Mouse (Mus musculus): ENCODE data around the gene Nhsl2. TPM values are rescaled to one million over a fixed set of nuclear protein-coding genes. Genes with fewer than 3 reads are reported as not detected.

The Nhsl2 gene
- polyA plus RNA-seq, 1 experiment from 2014 or later = 14.8 TPM

DNA sequence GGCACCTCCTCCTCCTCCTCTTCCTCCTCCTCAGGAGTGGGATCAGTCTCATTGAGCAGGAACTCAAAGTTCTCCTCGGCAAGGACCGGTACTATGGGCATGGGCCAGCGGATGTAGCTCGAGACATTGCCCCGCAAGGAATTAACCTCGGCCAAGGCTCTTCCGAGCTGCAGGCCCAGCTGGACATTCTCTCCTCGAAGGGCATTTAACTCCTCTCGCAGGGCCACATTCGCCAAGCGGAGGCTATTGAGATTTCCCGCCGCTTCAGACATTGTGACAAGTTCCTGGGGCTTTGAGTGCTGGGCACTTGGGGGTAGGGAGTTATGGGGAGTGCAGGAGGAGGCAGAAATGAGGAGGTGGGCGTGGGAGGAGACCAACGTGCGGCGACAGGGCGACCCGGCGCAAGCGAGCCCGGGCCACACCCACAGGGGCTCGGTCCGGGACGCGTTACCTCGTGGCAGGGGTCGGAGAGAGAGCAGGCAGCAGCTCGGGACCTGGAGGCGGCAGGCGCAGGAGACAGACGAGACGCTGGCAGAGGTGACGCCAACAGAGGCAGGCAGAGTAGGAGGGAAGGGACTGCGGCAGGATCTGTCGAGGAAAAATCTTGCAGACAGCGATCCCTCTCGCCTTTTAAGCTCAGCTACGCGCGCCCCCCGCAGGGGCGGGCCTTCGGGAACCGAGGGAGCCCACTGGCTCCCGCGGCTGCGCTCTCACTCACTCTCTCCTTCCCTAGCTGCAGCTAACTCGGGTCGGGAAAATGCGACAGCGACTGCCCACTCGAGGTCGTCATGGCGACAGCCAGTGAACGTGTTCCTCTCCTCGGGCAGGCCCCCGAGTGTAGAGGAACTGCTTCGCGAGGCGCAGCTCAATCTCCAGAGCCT is 221.6 kb downstream of the Nhsl2 start, which contains the start of gene Rtl5:
Gene Rtl5, minus strand, starts transcription at position 714 of the 881 bp plus-strand sequence.
- Histone ChIP-seq H3K9ac (replicated peaks; ENCODE audit: low read length) (peak within 1 kb of the TSS; percentile 62), H3K9me3 (replicated peaks; ENCODE audit: control insufficient read depth, low read length) (no peaks in the 10 kb centered on the region), H3K4me2 (ENCODE audit: low read depth, low read length) (peak within 1 kb of the TSS; percentile 67), H3K36me3 (replicated peaks; ENCODE audit: control insufficient read depth, insufficient read depth, low read depth, low read length) (no peaks in the 10 kb centered on the region), H3K4me3 (ENCODE audit: low read depth, low read length) (peak within 1 kb of the TSS; percentile 44), H3K27me3 (ENCODE audit: control insufficient read depth, insufficient read depth, low read length) (no peaks in the 10 kb centered on the region), H3K4me1 (ENCODE audit: control insufficient read depth, insufficient read depth, low read length) (no peaks in the 10 kb centered on the region), H3K27ac (replicated peaks; ENCODE audit: low read depth, low read length) (peak within 1 kb of the TSS; percentile 44; the same call in 1 of the 2 replicates)
- WGBS = 17% methylated on average over 60 of the region's 61 CpGs
- DNase-seq (ENCODE audit: low spot score) = peak; percentile 88
- peak; percentile 84 for ATAC-seq (replicated peaks; ENCODE audit: insufficient number of reproducible peaks, low FRiP score, low TSS enrichment, low read depth)

- Histone ChIP-seq H3K4me3 (ENCODE audit: low read depth, low read length) (peak overlapping the region; percentile 44; the same call in 1 of the 2 replicates), H3K9me3 (replicated peaks; ENCODE audit: control insufficient read depth, low read length) (no peaks in the 10 kb centered on the region), H3K36me3 (replicated peaks; ENCODE audit: control insufficient read depth, insufficient read depth, low read depth, low read length) (no peaks in the 10 kb centered on the region), H3K27ac (replicated peaks; ENCODE audit: low read depth, low read length) (0 out of 2 replicates have a peak overlapping the region, but pooled peaks have one; percentile 44), H3K27me3 (ENCODE audit: control insufficient read depth, insufficient read depth, low read length) (no peaks in the 10 kb centered on the region), H3K9ac (replicated peaks; ENCODE audit: low read length) (no peak overlapping the region; the same call in 1 of the 2 replicates), H3K4me1 (ENCODE audit: control insufficient read depth, insufficient read depth, low read length) (no peaks in the 10 kb centered on the region), H3K4me2 (ENCODE audit: low read depth, low read length) (peak overlapping the region; percentile 67)
- 0 out of 2 replicates have a peak, but pooled peaks have one; percentile 6 for ATAC-seq (replicated peaks; ENCODE audit: insufficient number of reproducible peaks, low FRiP score, low TSS enrichment, low read depth)
- 33% methylated on average over 2 of the region's 2 CpGs for WGBS
- DNase-seq (ENCODE audit: low spot score) = no peak
Observed at GRCm38 (mm10) chrX:102071517-102071916, 222.3 kb downstream of the Nhsl2 start.

GRCm38 (mm10) chrX:102073605-102074325 is 224.6 kb downstream of the Nhsl2 start:
- Histone ChIP-seq H3K4me1 (ENCODE audit: control insufficient read depth, insufficient read depth, low read length) (no peaks in the 10 kb centered on the region), H3K9me3 (replicated peaks; ENCODE audit: control insufficient read depth, low read length) (no peaks in the 10 kb centered on the region), H3K9ac (replicated peaks; ENCODE audit: low read length) (no peak overlapping the region), H3K27me3 (ENCODE audit: control insufficient read depth, insufficient read depth, low read length) (no peaks in the 10 kb centered on the region), H3K4me2 (ENCODE audit: low read depth, low read length) (no peak overlapping the region), H3K4me3 (ENCODE audit: low read depth, low read length) (no peak overlapping the region), H3K36me3 (replicated peaks; ENCODE audit: control insufficient read depth, insufficient read depth, low read depth, low read length) (no peaks in the 10 kb centered on the region), H3K27ac (replicated peaks; ENCODE audit: low read depth, low read length) (no peak overlapping the region)
- DNase-seq (ENCODE audit: low spot score) (no peak), ATAC-seq (replicated peaks; ENCODE audit: insufficient number of reproducible peaks, low FRiP score, low TSS enrichment, low read depth) (no peak)
- 81% methylated on average over 14 of the region's 14 CpGs for WGBS

DNA sequence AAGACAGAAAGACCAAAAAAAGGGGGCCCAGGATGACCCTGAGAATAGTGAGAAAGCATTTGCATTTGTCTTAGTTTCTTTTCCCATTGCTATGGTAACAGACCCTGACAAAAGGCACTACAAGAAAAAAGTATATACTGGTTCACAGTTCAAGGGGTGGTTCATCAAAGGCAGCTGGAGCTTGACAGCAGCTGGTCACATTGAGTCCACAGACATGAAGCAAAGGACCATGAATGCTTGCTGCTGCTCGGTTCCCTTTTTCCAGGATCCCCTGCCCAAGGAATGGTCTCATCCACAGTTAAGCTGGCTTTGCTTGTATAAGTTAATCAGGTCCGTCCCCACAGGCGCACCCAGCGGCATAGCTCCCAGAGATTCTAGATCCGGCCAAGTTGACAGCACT is 225.2 kb downstream of the Nhsl2 start:
- Histone ChIP-seq H3K27ac (replicated peaks; ENCODE audit: low read depth, low read length) (no peak overlapping the region), H3K9me3 (replicated peaks; ENCODE audit: control insufficient read depth, low read length) (no peaks in the 10 kb centered on the region), H3K4me1 (ENCODE audit: control insufficient read depth, insufficient read depth, low read length) (no peaks in the 10 kb centered on the region), H3K9ac (replicated peaks; ENCODE audit: low read length) (no peak overlapping the region), H3K4me3 (ENCODE audit: low read depth, low read length) (no peak overlapping the region), H3K4me2 (ENCODE audit: low read depth, low read length) (no peak overlapping the region), H3K36me3 (replicated peaks; ENCODE audit: control insufficient read depth, insufficient read depth, low read depth, low read length) (no peaks in the 10 kb centered on the region), H3K27me3 (ENCODE audit: control insufficient read depth, insufficient read depth, low read length) (no peaks in the 10 kb centered on the region)
- DNase-seq (ENCODE audit: low spot score) (no peak), ATAC-seq (replicated peaks; ENCODE audit: insufficient number of reproducible peaks, low FRiP score, low TSS enrichment, low read depth) (no peak)
- 74% methylated on average over 5 of the region's 5 CpGs for WGBS

GRCm38 (mm10) chrX:102075158-102075557 is 226.0 kb downstream of the Nhsl2 start:
- Histone ChIP-seq H3K27ac (replicated peaks; ENCODE audit: low read depth, low read length) (no peak overlapping the region), H3K4me1 (ENCODE audit: control insufficient read depth, insufficient read depth, low read length) (no peaks in the 10 kb centered on the region), H3K4me3 (ENCODE audit: low read depth, low read length) (no peak overlapping the region), H3K36me3 (replicated peaks; ENCODE audit: control insufficient read depth, insufficient read depth, low read depth, low read length) (no peaks in the 10 kb centered on the region), H3K4me2 (ENCODE audit: low read depth, low read length) (no peak overlapping the region), H3K27me3 (ENCODE audit: control insufficient read depth, insufficient read depth, low read length) (no peaks in the 10 kb centered on the region), H3K9me3 (replicated peaks; ENCODE audit: control insufficient read depth, low read length) (no peaks in the 10 kb centered on the region), H3K9ac (replicated peaks; ENCODE audit: low read length) (no peak overlapping the region)
- 79% methylated on average over 4 of the region's 4 CpGs for WGBS
- DNase-seq (ENCODE audit: low spot score) (no peak), ATAC-seq (replicated peaks; ENCODE audit: insufficient number of reproducible peaks, low FRiP score, low TSS enrichment, low read depth) (no peak)

DNA sequence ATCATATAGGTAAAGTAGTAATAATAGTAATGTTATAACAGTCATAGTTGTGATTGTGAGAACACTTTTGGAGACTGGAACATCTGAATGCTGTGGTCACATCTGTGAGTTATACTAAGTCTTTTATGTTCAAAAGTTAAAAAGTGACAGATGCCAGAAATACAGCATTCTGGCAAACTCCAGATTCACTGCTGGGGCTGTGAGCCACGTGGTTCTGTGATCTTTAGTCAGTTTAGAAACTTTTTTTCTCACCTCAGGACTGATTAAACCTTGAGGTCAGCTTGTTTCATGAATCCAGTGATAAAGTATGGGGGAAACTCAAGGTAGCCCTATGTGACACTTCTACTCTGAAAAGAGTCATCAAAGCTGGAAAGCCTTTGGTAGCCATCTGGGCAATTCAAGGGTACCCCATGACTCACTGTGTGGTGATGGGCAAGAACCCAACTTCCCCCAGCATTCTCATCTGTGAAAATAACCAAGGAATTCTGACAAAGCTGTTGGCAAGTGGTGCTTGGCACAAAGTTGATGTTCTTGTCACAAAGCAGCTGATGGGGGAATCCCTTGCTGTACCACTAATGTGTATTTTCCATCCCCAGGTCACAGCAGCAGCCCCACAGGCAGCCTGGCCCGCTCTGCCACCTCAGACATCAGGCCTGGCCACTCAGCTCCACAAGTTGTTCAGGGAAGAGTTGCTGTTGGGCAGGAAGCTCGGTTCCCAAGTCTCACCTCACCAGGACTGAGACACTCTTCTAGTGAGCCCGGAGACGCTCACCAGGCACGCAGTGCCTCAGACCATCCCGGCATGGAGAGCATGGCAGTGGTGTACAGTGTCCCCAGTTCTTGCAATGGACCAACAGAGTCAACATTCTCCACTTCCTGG is 227.9 kb downstream of the Nhsl2 start:
- no peak for ATAC-seq (replicated peaks; ENCODE audit: insufficient number of reproducible peaks, low FRiP score, low TSS enrichment, low read depth)
- no peak overlapping the region for H3K4me2 ChIP-seq (ENCODE audit: low read depth, low read length)
- no peak for DNase-seq (ENCODE audit: low spot score)
- H3K36me3 ChIP-seq (replicated peaks; ENCODE audit: control insufficient read depth, insufficient read depth, low read depth, low read length) = no peaks in the 10 kb centered on the region
- WGBS = 86% methylated on average over 7 of the region's 7 CpGs
- H3K4me1 ChIP-seq (ENCODE audit: control insufficient read depth, insufficient read depth, low read length) = no peaks in the 10 kb centered on the region
- no peak overlapping the region for H3K9ac ChIP-seq (replicated peaks; ENCODE audit: low read length)
- no peak overlapping the region for H3K4me3 ChIP-seq (ENCODE audit: low read depth, low read length)
- H3K27me3 ChIP-seq (ENCODE audit: control insufficient read depth, insufficient read depth, low read length) = no peaks in the 10 kb centered on the region
- H3K27ac ChIP-seq (replicated peaks; ENCODE audit: low read depth, low read length) = no peak overlapping the region
- H3K9me3 ChIP-seq (replicated peaks; ENCODE audit: control insufficient read depth, low read length) = no peaks in the 10 kb centered on the region

- DNase-seq (ENCODE audit: low spot score) (no peak), ATAC-seq (replicated peaks; ENCODE audit: insufficient number of reproducible peaks, low FRiP score, low TSS enrichment, low read depth) (no peak)
- no peaks in the 10 kb centered on the region for H3K9me3 ChIP-seq (replicated peaks; ENCODE audit: control insufficient read depth, low read length)
- no peaks in the 10 kb centered on the region for H3K36me3 ChIP-seq (replicated peaks; ENCODE audit: control insufficient read depth, insufficient read depth, low read depth, low read length)
- H3K4me1 ChIP-seq (ENCODE audit: control insufficient read depth, insufficient read depth, low read length) = no peaks in the 10 kb centered on the region
- H3K4me2 ChIP-seq (ENCODE audit: low read depth, low read length) = no peak overlapping the region
- H3K27ac ChIP-seq (replicated peaks; ENCODE audit: low read depth, low read length) = no peak overlapping the region
- no peak overlapping the region for H3K4me3 ChIP-seq (ENCODE audit: low read depth, low read length)
- no peaks in the 10 kb centered on the region for H3K27me3 ChIP-seq (ENCODE audit: control insufficient read depth, insufficient read depth, low read length)
- 61% methylated on average over 10 of the region's 10 CpGs for WGBS
- no peak overlapping the region for H3K9ac ChIP-seq (replicated peaks; ENCODE audit: low read length)
Observed at GRCm38 (mm10) chrX:102081076-102081475, 231.9 kb downstream of the Nhsl2 start.

All from embryonic facial prominence, embryonic 11.5 days (tissue).